In genomic region chr14:30828077-30828476, GRCm38 (mm10) we compare ENCODE assay signal across 15 mouse cellular contexts. TPM values are rescaled to one million over a fixed set of nuclear protein-coding genes. Genes with fewer than 3 reads are reported as not detected.
A peak's percentile ranks its signal among the peaks of the same experiment; 100 is the strongest.
DNase-seq lines count a peak whose midpoint lies in the region; ATAC-seq lines count a peak whose summit lies in the region.
"Had no signal": no experiment of that assay in that cellular context is flagged by ENCODE, and none has a peak within 500 bp of the region (broad histone marks: within the 10 kb centered on the region; RNA-seq: fewer than 3 reads in every experiment).

No protein-coding gene starts in this region.

- no peak overlapping the region for H3K4me3 ChIP-seq in heart, embryonic 10.5 days
- no peak overlapping the region for H3K4me3 ChIP-seq in forebrain, embryonic 15.5 days
- H3K4me3 ChIP-seq: layer of hippocampus, adult 2 months; limb, embryonic 12.5 days; midbrain, embryonic 12.5 days had no signal

- H3K36me3 ChIP-seq in heart, embryonic 10.5 days: no peaks in the 10 kb centered on the region
- H3K36me3 ChIP-seq in forebrain, embryonic 15.5 days: no peaks in the 10 kb centered on the region
- H3K36me3 ChIP-seq: limb, embryonic 12.5 days; midbrain, embryonic 12.5 days had no signal

- no peak overlapping the region for H3K9ac ChIP-seq in forebrain, embryonic 15.5 days (replicated peaks)
- H3K9ac ChIP-seq: limb, embryonic 12.5 days; midbrain, embryonic 12.5 days had no signal

- intact Hi-C loops in heart, postnatal 14 days (cut with DNase I): loop anchor here (5.0 kb wide), 1 partner anchor 39 kb away; no protein-coding TSS in a partner anchor

- peaks cover 50% of the 10 kb centered on the region for H3K4me1 ChIP-seq in heart, embryonic 10.5 days
- peaks cover 22% of the 10 kb centered on the region for H3K4me1 ChIP-seq in forebrain, embryonic 15.5 days

- ATAC-seq in forebrain, embryonic 15.5 days (replicated peaks): no peak
- ATAC-seq: forebrain, embryonic 14.5 days had no signal

- no peaks in the 10 kb centered on the region for H3K9me3 ChIP-seq in heart, embryonic 10.5 days
- no peaks in the 10 kb centered on the region for H3K9me3 ChIP-seq in forebrain, embryonic 15.5 days
- H3K9me3 ChIP-seq: limb, embryonic 12.5 days; midbrain, embryonic 12.5 days had no signal

- 85% methylated on average over 4 of the region's 4 CpGs for WGBS in heart, embryonic 10.5 days
- 93% methylated on average over 4 of the region's 4 CpGs for WGBS in forebrain, embryonic 15.5 days

- H3K27ac ChIP-seq in heart, embryonic 10.5 days: no peak overlapping the region
- no peak overlapping the region for H3K27ac ChIP-seq in forebrain, embryonic 15.5 days (replicated peaks)
- H3K27ac ChIP-seq: limb, embryonic 12.5 days; midbrain, embryonic 12.5 days had no signal

- no peak overlapping the region for H3K4me2 ChIP-seq in forebrain, embryonic 15.5 days (replicated peaks)
- H3K4me2 ChIP-seq: limb, embryonic 12.5 days; midbrain, embryonic 12.5 days had no signal

- DNase-seq in heart, adult 9 months (ENCODE audit: low spot score in 2 of 2): peak; percentile 34 to 61
- no peak for DNase-seq in heart, embryonic 10.5 days (ENCODE audit: low spot score)
- DNase-seq in adipocyte (ENCODE audit: low spot score): peak; percentile 58
- peak; percentile 53 to 58 for DNase-seq in heart, postnatal 14 days
- DNase-seq in lung, postnatal 10 days: peak; percentile 60
- DNase-seq in thymus, postnatal 36 days: no peak
- no peak for DNase-seq in thymus, postnatal 25 days
- DNase-seq: cerebellum, adult 2 months had no signal

- H3K27me3 ChIP-seq in heart, embryonic 10.5 days (ENCODE audit: insufficient read depth, poor library complexity, severe bottlenecking): no peaks in the 10 kb centered on the region
- no peaks in the 10 kb centered on the region for H3K27me3 ChIP-seq in forebrain, embryonic 15.5 days
- H3K27me3 ChIP-seq: limb, embryonic 12.5 days; midbrain, embryonic 12.5 days had no signal

RNA-seq across cellular contexts. Expression of gene Tmem110, which starts 2.7 kb away (rescaled TPM):
- 18.3 and 25.1 TPM in 2 replicates for polyA plus RNA-seq in heart, embryonic 10.5 days (2016; fragmentation: Nextera tagmentation; extraction: Ambion mirVana)
- 1 to 10 TPM; 7.6 to 7.7 TPM for total RNA-seq in heart, postnatal 14 days (2021)
- 17.3 and 18.0 TPM in 2 replicates for polyA plus RNA-seq in forebrain, embryonic 15.5 days (2015; fragmentation: Nextera tagmentation; extraction: Ambion mirVana)

RNA-seq across cellular contexts. Expression of gene Mustn1, which starts 50.9 kb away (rescaled TPM):
- 0.90 and 0.99 TPM in 2 replicates for polyA plus RNA-seq in heart, embryonic 10.5 days (2016; fragmentation: Nextera tagmentation; extraction: Ambion mirVana)
- 10 to 100 TPM; 10.7 to 13.5 TPM for total RNA-seq in heart, postnatal 14 days (2021)
- 0.55 and 0.90 TPM in 2 replicates for polyA plus RNA-seq in forebrain, embryonic 15.5 days (2015; fragmentation: Nextera tagmentation; extraction: Ambion mirVana)

RNA-seq across cellular contexts. Expression of gene Itih4, which starts 58.2 kb away (rescaled TPM):
- 0.40 TPM in 1 of 2 replicates, not detected in the other for polyA plus RNA-seq in heart, embryonic 10.5 days (2016; fragmentation: Nextera tagmentation; extraction: Ambion mirVana)
- total RNA-seq in heart, postnatal 14 days (2021): 1 to 10 TPM; 2.7 to 6.5 TPM
- polyA plus RNA-seq in forebrain, embryonic 15.5 days (2015; fragmentation: Nextera tagmentation; extraction: Ambion mirVana): 0.17 TPM in 1 of 2 replicates, not detected in the other
- polyA plus RNA-seq: embryonic facial prominence, embryonic 11.5 days; forebrain, embryonic 14.5 days; hindbrain, embryonic 11.5 days; midbrain, embryonic 12.5 days had no signal

Comparison
In these comparisons a context has a peak if more than half of its experiments do, and no peak if none do; other contexts are left out.
1. DNase-seq: peak in heart, adult 9 months (2 of 2), adipocyte (single experiment), heart, postnatal 14 days (2 of 2) and lung, postnatal 10 days (single experiment); none in heart, embryonic 10.5 days (single experiment), thymus, postnatal 36 days (0 of 2) and thymus, postnatal 25 days (single experiment).